Mouse (Mus musculus): ENCODE data around the gene Neurl1b. TPM values are rescaled to one million over a fixed set of nuclear protein-coding genes. Genes with fewer than 3 reads are reported as not detected.
A peak's percentile ranks its signal among the peaks of the same experiment; 100 is the strongest.

The Neurl1b gene
- polyA plus RNA-seq, 1 experiment from 2014 or later = 1.1 TPM

DNA sequence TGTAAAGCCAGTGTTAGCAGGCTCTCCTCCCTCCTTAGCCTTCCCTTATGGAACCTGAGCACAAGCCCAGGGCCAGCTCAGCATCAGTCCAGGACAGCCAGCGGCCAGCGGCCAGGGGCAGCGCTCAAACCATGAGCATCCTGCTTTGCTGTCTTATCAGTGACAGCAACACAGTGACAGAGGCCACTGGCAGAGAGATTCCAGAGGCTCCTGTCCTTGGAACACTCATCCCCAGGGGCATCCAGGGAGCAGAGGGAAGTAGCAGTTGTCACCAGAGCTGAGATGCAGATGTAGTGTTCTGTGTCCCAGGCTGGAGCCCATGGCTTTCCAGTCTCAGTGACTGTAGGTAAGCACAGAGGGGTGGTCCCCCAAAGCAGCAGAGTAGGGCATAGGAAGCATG is 32.5 kb upstream of the Neurl1b start:
- TF ChIP-seq EP300 (optimal IDR thresholded peaks at IDR 0.05) (no peak), CTCF (IDR thresholded peaks at IDR 0.05; ENCODE audit: low read depth) (no peak)
- Histone ChIP-seq H3K9ac (ENCODE audit: low read length) (no peak overlapping the region), H3K9me3 (ENCODE audit: control insufficient read depth, low read length) (no peaks in the 10 kb centered on the region), H3K36me3 (ENCODE audit: control insufficient read depth, insufficient read depth, low read length) (no peaks in the 10 kb centered on the region), H3K27me3 (ENCODE audit: control insufficient read depth, insufficient read depth, low read length) (no peaks in the 10 kb centered on the region), H3K27ac (replicated peaks) (no peak overlapping the region), H3K4me2 (replicated peaks; ENCODE audit: low read depth) (no peak overlapping the region), H3K4me1 (replicated peaks; ENCODE audit: control insufficient read depth, insufficient read depth) (peaks cover 7% of the 10 kb centered on the region), H3K4me3 (ENCODE audit: low read depth, low read length) (no peak overlapping the region)
- DNase-seq (ENCODE audit: low spot score) (no peak), ATAC-seq (ENCODE audit: low FRiP score, low TSS enrichment) (no peak)
- 78% methylated on average over 3 of the region's 3 CpGs for WGBS

DNA sequence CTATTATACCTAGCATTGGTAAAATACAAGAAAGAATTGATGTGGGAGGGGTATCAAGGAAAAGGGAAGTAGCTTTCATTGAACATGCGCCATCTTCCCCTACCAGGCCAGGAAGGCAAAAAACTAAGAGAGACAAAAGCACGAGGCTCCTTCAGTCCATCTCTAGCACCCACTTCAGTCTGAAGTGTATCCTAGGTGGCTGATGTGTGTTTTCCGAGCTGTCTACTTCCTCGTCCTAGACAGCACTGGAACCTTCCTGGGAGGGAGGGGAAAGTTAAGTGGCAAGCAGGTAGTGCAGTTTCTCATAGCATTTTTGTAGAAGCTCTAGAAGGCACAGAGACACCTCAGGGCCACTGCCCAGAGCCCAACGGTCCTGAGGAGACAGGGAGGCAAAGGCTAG is 31.9 kb upstream of the Neurl1b start:
- no peak overlapping the region for H3K4me3 ChIP-seq (ENCODE audit: low read depth, low read length)
- no peak for TF ChIP-seq CTCF (IDR thresholded peaks at IDR 0.05; ENCODE audit: low read depth)
- no peak for TF ChIP-seq EP300 (optimal IDR thresholded peaks at IDR 0.05)
- peak overlapping the region; percentile 49; the same call in 1 of the 2 replicates for H3K27ac ChIP-seq (replicated peaks)
- ATAC-seq (ENCODE audit: low FRiP score, low TSS enrichment) (no peak), DNase-seq (ENCODE audit: low spot score) (no peak)
- peaks cover 7% of the 10 kb centered on the region for H3K4me1 ChIP-seq (replicated peaks; ENCODE audit: control insufficient read depth, insufficient read depth)
- no peaks in the 10 kb centered on the region for H3K9me3 ChIP-seq (ENCODE audit: control insufficient read depth, low read length)
- 54% methylated on average over 5 of the region's 5 CpGs for whole genome bisulfite sequencing
- H3K27me3 ChIP-seq (ENCODE audit: control insufficient read depth, insufficient read depth, low read length) = no peaks in the 10 kb centered on the region
- H3K36me3 ChIP-seq (ENCODE audit: control insufficient read depth, insufficient read depth, low read length) = no peaks in the 10 kb centered on the region
- no peak overlapping the region for H3K4me2 ChIP-seq (replicated peaks; ENCODE audit: low read depth)
- no peak overlapping the region for H3K9ac ChIP-seq (ENCODE audit: low read length)

DNA sequence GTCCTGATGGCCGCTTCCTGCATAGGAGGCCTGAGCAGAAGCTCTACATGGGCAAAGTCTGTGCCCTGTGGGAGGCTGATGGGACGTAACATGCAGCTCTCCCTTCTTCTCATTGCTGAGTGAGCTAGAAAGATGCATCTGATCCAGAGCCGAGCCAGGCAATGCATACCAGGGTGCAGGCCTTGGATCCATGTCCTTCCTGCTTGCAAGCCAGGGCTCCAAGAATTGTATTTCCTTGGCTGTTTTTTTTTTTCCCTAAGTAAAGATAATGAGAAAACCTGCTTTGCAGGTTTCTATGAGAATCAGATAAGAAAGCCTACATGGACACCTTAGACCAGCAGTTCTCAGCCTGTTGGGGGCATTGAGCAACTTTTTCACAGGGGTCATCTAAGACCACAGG is 30.5 kb upstream of the Neurl1b start:
- H3K27ac ChIP-seq (replicated peaks) = 0 out of 2 replicates have a peak overlapping the region, but pooled peaks have one; percentile 49
- H3K4me3 ChIP-seq (ENCODE audit: low read depth, low read length) = no peak overlapping the region

GRCm38 (mm10) chr17:26385252-26386130 is 29.1 kb upstream of the Neurl1b start:
- ATAC-seq (ENCODE audit: low FRiP score, low TSS enrichment) (peak; percentile 40; the same call in 1 of the 2 replicates), DNase-seq (ENCODE audit: low spot score) (no peak)
- TF ChIP-seq CTCF (IDR thresholded peaks at IDR 0.05; ENCODE audit: low read depth) (no peak), EP300 (optimal IDR thresholded peaks at IDR 0.05) (no peak)
- no peak overlapping the region for H3K4me3 ChIP-seq (ENCODE audit: low read depth, low read length)
- no peak overlapping the region for H3K9ac ChIP-seq (ENCODE audit: low read length)
- peaks cover 3% of the 10 kb centered on the region; the same call in 1 of the 2 replicates for H3K4me1 ChIP-seq (replicated peaks; ENCODE audit: control insufficient read depth, insufficient read depth)
- H3K27me3 ChIP-seq (ENCODE audit: control insufficient read depth, insufficient read depth, low read length) = no peaks in the 10 kb centered on the region
- peak overlapping the region; percentile 63 for H3K27ac ChIP-seq (replicated peaks)
- no peak overlapping the region for H3K4me2 ChIP-seq (replicated peaks; ENCODE audit: low read depth)
- WGBS = 79% methylated on average over 11 of the region's 11 CpGs
- no peaks in the 10 kb centered on the region for H3K36me3 ChIP-seq (ENCODE audit: control insufficient read depth, insufficient read depth, low read length)
- no peaks in the 10 kb centered on the region for H3K9me3 ChIP-seq (ENCODE audit: control insufficient read depth, low read length)

More for the DNA sequence above, 30.5 kb upstream of the Neurl1b start:
- Histone ChIP-seq H3K4me1 (replicated peaks; ENCODE audit: control insufficient read depth, insufficient read depth) (peaks cover 7% of the 10 kb centered on the region), H3K4me2 (replicated peaks; ENCODE audit: low read depth) (no peak overlapping the region), H3K27me3 (ENCODE audit: control insufficient read depth, insufficient read depth, low read length) (no peaks in the 10 kb centered on the region), H3K9ac (ENCODE audit: low read length) (no peak overlapping the region), H3K36me3 (ENCODE audit: control insufficient read depth, insufficient read depth, low read length) (no peaks in the 10 kb centered on the region), H3K9me3 (ENCODE audit: control insufficient read depth, low read length) (no peaks in the 10 kb centered on the region)
- TF ChIP-seq CTCF (IDR thresholded peaks at IDR 0.05; ENCODE audit: low read depth) (no peak), EP300 (optimal IDR thresholded peaks at IDR 0.05) (no peak)
- WGBS = 78% methylated on average over 3 of the region's 3 CpGs
- ATAC-seq (ENCODE audit: low FRiP score, low TSS enrichment) = no peak
- DNase-seq (ENCODE audit: low spot score) = no peak

GRCm38 (mm10) chr17:26386131-26386481 is 28.5 kb upstream of the Neurl1b start:
- Histone ChIP-seq H3K4me1 (replicated peaks; ENCODE audit: control insufficient read depth, insufficient read depth) (peaks cover under 1% of the 10 kb centered on the region; the same call in 1 of the 2 replicates), H3K27ac (replicated peaks) (no peak overlapping the region), H3K27me3 (ENCODE audit: control insufficient read depth, insufficient read depth, low read length) (no peaks in the 10 kb centered on the region), H3K36me3 (ENCODE audit: control insufficient read depth, insufficient read depth, low read length) (no peaks in the 10 kb centered on the region), H3K4me3 (ENCODE audit: low read depth, low read length) (no peak overlapping the region), H3K4me2 (replicated peaks; ENCODE audit: low read depth) (no peak overlapping the region), H3K9ac (ENCODE audit: low read length) (no peak overlapping the region), H3K9me3 (ENCODE audit: control insufficient read depth, low read length) (no peaks in the 10 kb centered on the region)
- no peak for DNase-seq (ENCODE audit: low spot score)
- WGBS = 73% methylated on average over 3 of the region's 3 CpGs
- ATAC-seq (ENCODE audit: low FRiP score, low TSS enrichment) = no peak
- TF ChIP-seq CTCF (IDR thresholded peaks at IDR 0.05; ENCODE audit: low read depth) (no peak), EP300 (optimal IDR thresholded peaks at IDR 0.05) (no peak)

DNA sequence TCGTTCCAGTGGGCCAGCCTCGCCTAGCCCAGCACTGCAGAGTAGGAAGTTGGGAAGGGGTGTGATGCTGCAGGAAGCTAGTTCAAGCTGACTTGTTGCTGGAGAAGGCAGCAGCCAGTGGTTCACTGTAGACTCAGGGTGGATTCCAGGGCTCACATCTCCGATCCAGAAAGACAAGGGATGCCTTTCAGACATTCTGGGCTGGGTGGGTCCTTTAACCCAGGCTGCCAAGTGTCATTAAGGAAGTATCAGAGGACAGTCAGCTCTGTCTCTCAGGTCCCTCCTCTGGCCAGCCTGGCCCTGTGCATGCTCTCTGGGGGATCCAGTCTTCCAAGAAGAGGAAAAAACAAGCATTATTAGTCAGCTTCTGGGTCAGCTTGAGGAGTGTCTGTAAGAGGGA is 26.5 kb upstream of the Neurl1b start:
- Histone ChIP-seq H3K4me2 (replicated peaks; ENCODE audit: low read depth) (no peak overlapping the region), H3K9me3 (ENCODE audit: control insufficient read depth, low read length) (no peaks in the 10 kb centered on the region), H3K9ac (ENCODE audit: low read length) (no peak overlapping the region; the same call in 1 of the 2 replicates), H3K27ac (replicated peaks) (no peak overlapping the region), H3K27me3 (ENCODE audit: control insufficient read depth, insufficient read depth, low read length) (no peaks in the 10 kb centered on the region), H3K36me3 (ENCODE audit: control insufficient read depth, insufficient read depth, low read length) (no peaks in the 10 kb centered on the region), H3K4me3 (ENCODE audit: low read depth, low read length) (no peak overlapping the region), H3K4me1 (replicated peaks; ENCODE audit: control insufficient read depth, insufficient read depth) (no peaks in the 10 kb centered on the region)
- DNase-seq (ENCODE audit: low spot score) (no peak), ATAC-seq (ENCODE audit: low FRiP score, low TSS enrichment) (no peak)
- TF ChIP-seq EP300 (optimal IDR thresholded peaks at IDR 0.05) (no peak), CTCF (IDR thresholded peaks at IDR 0.05; ENCODE audit: low read depth) (no peak)
- 57% methylated on average over 3 of the region's 3 CpGs for WGBS

All from stomach, postnatal 0 days (tissue).